Mouse (Mus musculus) spleen, adult 2 months (tissue): ENCODE data around the gene Spty2d1. TPM values are rescaled to one million over a fixed set of nuclear protein-coding genes. Genes with fewer than 3 reads are reported as not detected.
A peak's percentile ranks its signal among the peaks of the same experiment; 100 is the strongest.

ENCODE experiments used
- DNase-seq, 2 experiments: peaks; one replicate each; pipeline versions ENCODE4 v3.0.0 to v3.0.0-alpha.2; 2012 to 2021; ENCODE audit warnings: low spot score in 2 of 2, low read depth in 1 of 2
- H3K27ac ChIP-seq: fragments of 200-500 bp; 2 replicates; pipeline ENCODE4 v1.5.1; 2012; ENCODE audit warnings: low read length, inconsistent platforms; ENCODE audit not compliant: insufficient read depth
- H3K27me3 ChIP-seq: fragments of 200-500 bp; 2 replicates; pipeline ENCODE4 v1.6.1; 2012; ENCODE audit warnings: mild to moderate bottlenecking, moderate library complexity, low read length, inconsistent platforms; ENCODE audit not compliant: control insufficient read depth, insufficient read depth
- H3K36me3 ChIP-seq: fragments of 200-500 bp; 2 replicates; pipeline ENCODE4 v1.6.1; 2012; ENCODE audit warnings: mild to moderate bottlenecking, low read length, inconsistent platforms; ENCODE audit not compliant: control insufficient read depth, insufficient read depth
- H3K4me1 ChIP-seq: fragments of 200-500 bp; 2 replicates; pipeline ENCODE4 v1.6.1; 2011; ENCODE audit warnings: inconsistent platforms; ENCODE audit not compliant: control insufficient read depth, insufficient read depth, insufficient read length
- H3K4me3 ChIP-seq: fragments of 200-500 bp; 2 replicates; pipeline ENCODE4 v1.5.1; 2011; ENCODE audit warnings: mild to moderate bottlenecking, inconsistent platforms; ENCODE audit not compliant: insufficient read depth, insufficient read length; ENCODE audit errors: extremely low read depth
- CTCF ChIP-seq: fragments of 200-500 bp; IDR thresholded peaks from 2 replicates; pipeline ENCODE4 v1.5.1; 2011; ENCODE audit warnings: mild to moderate bottlenecking, inconsistent platforms; ENCODE audit not compliant: insufficient read depth, insufficient read length, insufficient replicate concordance; ENCODE audit errors: extremely low read depth
- POLR2A ChIP-seq: fragments of 200-500 bp; IDR thresholded peaks from 2 replicates; pipeline ENCODE4 v1.6.1; 2011; ENCODE audit warnings: low read depth, low read length, inconsistent platforms
- WGBS: fragments of 180-500 bp; shearing (Covaris S2); methylation state at CpG from one replicate; pipeline ENCODE4 v1.1.7; 2018; 5-methylcytosine and 5-hydroxymethylcytosine counted together
- polyA plus RNA-seq: library from polyadenylated mRNA; depleted of rRNA; stranded (reverse); fragments of >200 nt; gene quantifications from 2 replicates; pipeline ENCODE4 v1.2.3, GENCODE M21; 2012

Spty2d1 gene
- polyA plus RNA-seq, 1 experiment: 3.8 TPM

DNA sequence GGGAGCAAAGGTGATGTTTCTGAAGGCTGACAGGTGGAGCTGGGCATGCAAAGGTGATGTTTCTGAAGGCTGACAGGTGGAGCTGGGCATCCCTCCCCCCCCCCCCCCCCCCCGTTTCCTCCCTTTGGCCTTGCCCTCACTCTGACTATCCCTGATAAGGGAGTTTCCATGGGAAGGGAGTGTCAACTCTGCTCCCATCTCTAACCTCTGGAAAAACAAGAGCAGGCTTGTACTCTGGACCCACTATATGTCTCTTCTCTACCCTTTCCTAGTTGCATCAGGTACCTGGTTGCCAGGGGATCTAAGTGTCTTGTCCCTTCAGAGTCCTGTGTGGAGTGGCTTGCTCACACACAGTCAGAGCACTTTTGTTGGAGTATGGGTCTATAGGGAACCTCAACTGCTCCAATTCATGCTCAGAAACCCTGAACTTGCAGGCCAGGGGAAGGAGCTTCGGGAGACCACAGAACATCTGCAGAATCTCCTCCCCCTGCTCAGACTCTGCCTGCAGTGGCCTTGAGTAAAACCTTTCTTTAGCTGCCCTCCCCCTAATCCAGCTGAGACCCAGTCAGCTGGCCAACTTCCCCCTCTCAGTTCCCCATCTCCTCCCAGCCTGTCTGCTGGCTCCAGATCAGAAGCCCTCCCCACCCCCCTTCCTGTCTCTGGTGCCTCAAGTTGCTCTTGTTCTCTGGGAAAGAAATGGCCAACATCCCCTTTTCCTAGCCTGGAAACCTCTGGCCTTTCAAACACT is 43.4 kb upstream of the Spty2d1 start:
- H3K4me1 ChIP-seq: peaks cover 9% of the 10 kb centered on the region; the same call in 1 of the 2 replicates
- H3K27me3 ChIP-seq: no peaks in the 10 kb centered on the region
- H3K36me3 ChIP-seq: peaks cover 3% of the 10 kb centered on the region; the same call in 1 of the 2 replicates
- TF ChIP-seq CTCF (no peak), POLR2A (no peak)
- H3K4me3 ChIP-seq: peak overlapping the region; percentile 69; the same call in 1 of the 2 replicates
- 10% methylated on average over 2 of the region's 2 CpGs for WGBS
- peak overlapping the region; percentile 92 for H3K27ac ChIP-seq
- peak; percentile 25 to 58 for DNase-seq

DNA sequence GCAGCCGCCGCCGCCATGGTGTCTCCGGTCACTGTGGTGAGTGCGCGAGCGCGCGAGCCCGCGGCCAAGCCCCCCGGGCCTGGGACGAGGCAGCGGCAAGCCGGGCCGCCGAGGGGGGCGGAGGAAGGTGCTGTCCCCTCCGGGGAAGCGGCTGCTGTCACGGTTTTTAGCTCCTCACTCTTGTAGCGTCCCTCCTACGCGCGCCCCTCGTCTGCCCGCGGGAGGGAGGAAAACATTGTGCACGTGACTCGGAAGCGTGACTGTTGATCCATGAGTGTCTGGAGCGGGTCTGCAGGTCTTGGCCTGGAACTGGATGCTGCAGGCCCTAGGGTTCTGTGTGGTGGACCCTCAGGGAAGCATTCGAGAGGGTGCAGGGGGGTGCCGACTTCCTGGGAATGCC is 42.6 kb upstream of the Spty2d1 start:
- H3K4me1 ChIP-seq: peaks cover 8% of the 10 kb centered on the region; the same call in 1 of the 2 replicates
- H3K27ac ChIP-seq: peak overlapping the region; percentile 92
- peak in 1 of 2 experiments; percentile 72 for DNase-seq
- no peaks in the 10 kb centered on the region for H3K27me3 ChIP-seq
- no peak for TF ChIP-seq POLR2A
- no peak for TF ChIP-seq CTCF
- WGBS: 1% methylated on average over 34 of the region's 34 CpGs
- H3K36me3 ChIP-seq: peaks cover 3% of the 10 kb centered on the region; the same call in 1 of the 2 replicates
- peak overlapping the region; percentile 69 for H3K4me3 ChIP-seq

GRCm38 (mm10) chr7:47050366-47050765 is 42.2 kb upstream of the Spty2d1 start, which contains the start of gene Tmem86a:
Tmem86a (plus strand) TSS chr7:47050601.
- Histone ChIP-seq H3K4me1 (peaks cover 5% of the 10 kb centered on the region; the same call in 1 of the 2 replicates), H3K27ac (peak within 1 kb of the TSS; percentile 92)
- TF ChIP-seq CTCF: no peak
- TF ChIP-seq POLR2A: peak; percentile 70

GRCm38 (mm10) chr7:47042823-47043490 is 34.7 kb upstream of the Spty2d1 start:
- no peak for TF ChIP-seq POLR2A
- TF ChIP-seq CTCF: no peak
- Histone ChIP-seq H3K4me1 (no peaks in the 10 kb centered on the region), H3K27ac (no peak overlapping the region), H3K4me3 (no peak overlapping the region), H3K36me3 (no peaks in the 10 kb centered on the region), H3K27me3 (no peaks in the 10 kb centered on the region)
- DNase-seq: no peak
- 73% methylated on average over 6 of the region's 6 CpGs for WGBS

More at GRCm38 (mm10) chr7:47050366-47050765, 42.2 kb upstream of the Spty2d1 start, which contains the start of gene Tmem86a:
- peaks cover 3% of the 10 kb centered on the region; the same call in 1 of the 2 replicates for H3K36me3 ChIP-seq
- H3K4me3 ChIP-seq: peak within 1 kb of the TSS; percentile 69
- no peaks in the 10 kb centered on the region for H3K27me3 ChIP-seq
- DNase-seq: peak; percentile 90 to 93
- under 1% methylated on average over 33 of the region's 33 CpGs for WGBS

DNA sequence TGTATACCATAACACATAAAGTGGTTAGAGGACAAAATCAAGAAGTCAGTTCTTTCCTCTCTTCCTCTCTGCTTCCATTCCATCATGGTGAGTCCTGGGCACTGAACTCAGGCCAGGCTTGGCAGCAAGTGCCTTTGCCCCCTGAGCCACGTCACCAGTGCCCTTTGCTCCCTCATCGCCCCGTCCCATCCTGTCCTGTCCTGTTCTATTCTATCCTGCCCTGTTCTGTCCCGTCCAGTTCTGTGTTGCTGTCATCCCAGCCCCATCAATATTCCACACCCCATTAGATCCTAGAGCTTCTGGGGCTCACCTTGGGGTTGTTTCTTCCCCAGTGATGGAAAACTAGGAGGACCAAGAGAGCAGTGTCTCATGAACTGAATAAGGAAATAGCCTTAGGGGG is 33.9 kb upstream of the Spty2d1 start:
- H3K4me1 ChIP-seq: no peaks in the 10 kb centered on the region
- no peaks in the 10 kb centered on the region for H3K27me3 ChIP-seq
- no peak overlapping the region for H3K4me3 ChIP-seq
- no peak for DNase-seq
- TF ChIP-seq POLR2A (no peak), CTCF (no peak)
- H3K27ac ChIP-seq: no peak overlapping the region
- no peaks in the 10 kb centered on the region for H3K36me3 ChIP-seq
- WGBS: 88% methylated on average over 4 of the region's 4 CpGs

DNA sequence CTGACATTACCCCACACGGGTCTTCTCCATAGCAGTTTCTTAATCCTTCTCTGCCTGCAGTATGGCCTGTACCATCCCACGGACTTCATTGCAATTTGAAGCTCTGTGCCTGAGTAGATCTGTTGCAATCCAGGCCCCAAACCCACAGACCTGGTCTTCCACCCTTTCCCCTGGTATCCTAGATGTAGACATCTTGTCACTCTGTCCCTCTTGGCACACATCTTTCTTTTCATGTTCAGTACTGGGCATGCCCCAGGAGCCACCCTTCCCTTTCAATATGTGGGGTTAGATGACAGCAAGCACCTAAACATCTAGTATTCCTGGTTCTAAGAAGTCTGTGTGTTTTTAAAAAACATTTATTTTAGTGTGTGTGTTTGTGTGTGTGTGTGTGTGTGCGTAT is 33.5 kb upstream of the Spty2d1 start:
- TF ChIP-seq CTCF (no peak), POLR2A (no peak)
- DNase-seq: no peak
- Histone ChIP-seq H3K27ac (no peak overlapping the region), H3K27me3 (no peaks in the 10 kb centered on the region), H3K4me1 (no peaks in the 10 kb centered on the region), H3K36me3 (no peaks in the 10 kb centered on the region), H3K4me3 (no peak overlapping the region)
- WGBS: 92% methylated on average over 3 of the region's 3 CpGs

DNA sequence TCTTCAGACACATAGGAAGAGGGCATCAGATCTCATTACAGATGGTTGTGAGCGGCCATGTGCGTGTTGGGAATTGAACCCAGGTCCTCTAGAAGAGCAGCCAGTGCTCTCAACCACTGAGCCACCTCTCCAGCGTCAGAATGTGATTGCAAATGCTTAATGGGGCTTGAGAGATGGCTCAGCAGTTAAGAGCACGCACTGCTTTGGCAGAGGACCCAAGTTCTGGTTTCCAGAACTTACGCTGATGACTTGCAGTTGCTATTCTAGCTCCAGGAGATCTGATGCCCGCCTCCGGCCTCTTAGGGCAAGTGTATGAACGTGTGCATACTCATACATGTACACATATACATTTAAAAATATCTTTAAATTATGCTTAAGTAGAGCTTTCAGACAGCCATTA is 27.2 kb upstream of the Spty2d1 start:
- no peak overlapping the region for H3K4me3 ChIP-seq
- H3K27me3 ChIP-seq: no peaks in the 10 kb centered on the region
- 81% methylated on average over 8 of the region's 8 CpGs for WGBS
- TF ChIP-seq POLR2A: no peak
- TF ChIP-seq CTCF: no peak
- no peak for DNase-seq
- H3K36me3 ChIP-seq: no peaks in the 10 kb centered on the region
- no peak overlapping the region for H3K27ac ChIP-seq
- H3K4me1 ChIP-seq: no peaks in the 10 kb centered on the region
